Mouse (Mus musculus): ENCODE results near the gene AC109138.7. TPM values are rescaled to one million over a fixed set of nuclear protein-coding genes. Genes with fewer than 3 reads are reported as not detected.
A peak's percentile ranks its signal among the peaks of the same experiment; 100 is the strongest.

Gene AC109138.7
- polyA plus RNA-seq, 2 experiments, result not detected

- H3K27ac ChIP-seq, result no peak overlapping the region
- no peak overlapping the region for H3K4me2 ChIP-seq (ENCODE audit: low read depth)
- no peak overlapping the region for H3K4me3 ChIP-seq (ENCODE audit: insufficient read depth in 1 of 2, low read depth in 2 of 2, low read length in 2 of 2)
- TF ChIP-seq EP300 (IDR thresholded peaks at IDR 0.05; ENCODE audit: low read depth), result no peak
- TF ChIP-seq CTCF (IDR thresholded peaks at IDR 0.05; ENCODE audit: low read depth), result no peak
- no peaks in the 10 kb centered on the region for H3K36me3 ChIP-seq (replicated peaks; ENCODE audit: control insufficient read depth, insufficient read depth, low read depth)
- WGBS (ENCODE audit: insufficient replicate concordance), result 35% methylated on average over 5 of the region's 5 CpGs
- ATAC-seq (ENCODE audit: insufficient read depth) (no peak), DNase-seq (ENCODE audit: low read depth in 3 of 3, low spot score in 3 of 3) (no peak)
- H3K4me1 ChIP-seq (replicated peaks; ENCODE audit: control insufficient read depth in 2 of 2, insufficient read depth in 2 of 2, low read length in 1 of 2), result peaks cover 3 to 10% of the 10 kb centered on the region in 2 experiments; a peak in 3 of 4 replicates
- H3K9ac ChIP-seq (replicated peaks), result no peak overlapping the region
- H3K27me3 ChIP-seq (ENCODE audit: control insufficient read depth, insufficient read depth, low read length), result peaks cover 2% of the 10 kb centered on the region; the same call in 1 of the 2 replicates
- no peaks in the 10 kb centered on the region for H3K9me3 ChIP-seq (ENCODE audit: control insufficient read depth, low read length)
Observed at GRCm38 (mm10) chr19:4227446-4227845, 13.3 kb downstream of the AC109138.7 start.

- no peak overlapping the region for H3K4me3 ChIP-seq (ENCODE audit: insufficient read depth in 1 of 2, low read depth in 2 of 2, low read length in 2 of 2)
- no peak overlapping the region for H3K4me2 ChIP-seq (ENCODE audit: low read depth)
- WGBS (ENCODE audit: insufficient replicate concordance), result 4% methylated on average over 8 of the region's 8 CpGs
- no peaks in the 10 kb centered on the region for H3K9me3 ChIP-seq (ENCODE audit: control insufficient read depth, low read length)
- no peak overlapping the region for H3K27ac ChIP-seq
- H3K36me3 ChIP-seq (replicated peaks; ENCODE audit: control insufficient read depth, insufficient read depth, low read depth), result no peaks in the 10 kb centered on the region
- H3K4me1 ChIP-seq (replicated peaks; ENCODE audit: control insufficient read depth in 2 of 2, insufficient read depth in 2 of 2, low read length in 1 of 2), result peaks cover 5 to 14% of the 10 kb centered on the region in 2 experiments; a peak in 3 of 4 replicates
- no peak overlapping the region for H3K9ac ChIP-seq (replicated peaks)
- no peak for ATAC-seq (ENCODE audit: insufficient read depth)
- H3K27me3 ChIP-seq (ENCODE audit: control insufficient read depth, insufficient read depth, low read length), result peaks cover 2% of the 10 kb centered on the region; the same call in 1 of the 2 replicates
- DNase-seq (ENCODE audit: low read depth in 3 of 3, low spot score in 3 of 3), result peak; percentile 57 to 74 (median 68)
- TF ChIP-seq CTCF (IDR thresholded peaks at IDR 0.05; ENCODE audit: low read depth), result peak; percentile 96
- TF ChIP-seq EP300 (IDR thresholded peaks at IDR 0.05; ENCODE audit: low read depth), result no peak
Observed at GRCm38 (mm10) chr19:4227894-4228678, 13.9 kb downstream of the AC109138.7 start.

- TF ChIP-seq CTCF (IDR thresholded peaks at IDR 0.05; ENCODE audit: low read depth), result no peak
- TF ChIP-seq EP300 (IDR thresholded peaks at IDR 0.05; ENCODE audit: low read depth), result no peak
- 72% methylated on average over 4 of the region's 4 CpGs for WGBS (ENCODE audit: insufficient replicate concordance)
- no peak overlapping the region for H3K4me3 ChIP-seq (ENCODE audit: insufficient read depth in 1 of 2, low read depth in 2 of 2, low read length in 2 of 2)
- ATAC-seq (ENCODE audit: insufficient read depth), result no peak
- no peak overlapping the region for H3K9ac ChIP-seq (replicated peaks)
- no peak for DNase-seq (ENCODE audit: low read depth in 3 of 3, low spot score in 3 of 3)
- H3K36me3 ChIP-seq (replicated peaks; ENCODE audit: control insufficient read depth, insufficient read depth, low read depth), result no peaks in the 10 kb centered on the region
- no peaks in the 10 kb centered on the region for H3K9me3 ChIP-seq (ENCODE audit: control insufficient read depth, low read length)
- peaks cover 2% of the 10 kb centered on the region; the same call in 1 of the 2 replicates for H3K27me3 ChIP-seq (ENCODE audit: control insufficient read depth, insufficient read depth, low read length)
- no peak overlapping the region for H3K4me2 ChIP-seq (ENCODE audit: low read depth)
- H3K27ac ChIP-seq, result no peak overlapping the region
- peaks cover 5 to 13% of the 10 kb centered on the region in 2 experiments; a peak in 3 of 4 replicates for H3K4me1 ChIP-seq (replicated peaks; ENCODE audit: control insufficient read depth in 2 of 2, insufficient read depth in 2 of 2, low read length in 1 of 2)
Observed at GRCm38 (mm10) chr19:4228891-4229290, 14.7 kb downstream of the AC109138.7 start.

GRCm38 (mm10) chr19:4229451-4230076 lies 15.4 kb downstream of the AC109138.7 start:
- H3K36me3 ChIP-seq (replicated peaks; ENCODE audit: control insufficient read depth, insufficient read depth, low read depth), result no peaks in the 10 kb centered on the region
- WGBS (ENCODE audit: insufficient replicate concordance), result 53% methylated on average over 6 of the region's 9 CpGs
- ATAC-seq (ENCODE audit: insufficient read depth), result no peak
- no peak overlapping the region for H3K27ac ChIP-seq
- DNase-seq (ENCODE audit: low read depth in 3 of 3, low spot score in 3 of 3), result no peak
- no peak overlapping the region for H3K4me3 ChIP-seq (ENCODE audit: insufficient read depth in 1 of 2, low read depth in 2 of 2, low read length in 2 of 2)
- H3K9ac ChIP-seq (replicated peaks), result no peak overlapping the region
- H3K27me3 ChIP-seq (ENCODE audit: control insufficient read depth, insufficient read depth, low read length), result peaks cover 2% of the 10 kb centered on the region; the same call in 1 of the 2 replicates
- no peak for TF ChIP-seq CTCF (IDR thresholded peaks at IDR 0.05; ENCODE audit: low read depth)
- peaks cover 5 to 13% of the 10 kb centered on the region in 2 experiments; a peak in 3 of 4 replicates for H3K4me1 ChIP-seq (replicated peaks; ENCODE audit: control insufficient read depth in 2 of 2, insufficient read depth in 2 of 2, low read length in 1 of 2)
- no peak overlapping the region for H3K4me2 ChIP-seq (ENCODE audit: low read depth)
- H3K9me3 ChIP-seq (ENCODE audit: control insufficient read depth, low read length), result no peaks in the 10 kb centered on the region

GRCm38 (mm10) chr19:4230415-4230814 lies 16.3 kb downstream of the AC109138.7 start:
- no peaks in the 10 kb centered on the region for H3K36me3 ChIP-seq (replicated peaks; ENCODE audit: control insufficient read depth, insufficient read depth, low read depth)
- H3K4me3 ChIP-seq (ENCODE audit: insufficient read depth in 1 of 2, low read depth in 2 of 2, low read length in 2 of 2), result no peak overlapping the region
- WGBS (ENCODE audit: insufficient replicate concordance), result 63% methylated on average over 8 of the region's 8 CpGs
- ATAC-seq (ENCODE audit: insufficient read depth) (no peak), DNase-seq (ENCODE audit: low read depth in 3 of 3, low spot score in 3 of 3) (no peak)
- peaks cover 5 to 13% of the 10 kb centered on the region in 2 experiments; a peak in 3 of 4 replicates for H3K4me1 ChIP-seq (replicated peaks; ENCODE audit: control insufficient read depth in 2 of 2, insufficient read depth in 2 of 2, low read length in 1 of 2)
- no peak overlapping the region for H3K27ac ChIP-seq
- TF ChIP-seq EP300 (IDR thresholded peaks at IDR 0.05; ENCODE audit: low read depth) (no peak), CTCF (IDR thresholded peaks at IDR 0.05; ENCODE audit: low read depth) (no peak)
- peaks cover 2% of the 10 kb centered on the region; the same call in 1 of the 2 replicates for H3K27me3 ChIP-seq (ENCODE audit: control insufficient read depth, insufficient read depth, low read length)
- H3K9me3 ChIP-seq (ENCODE audit: control insufficient read depth, low read length), result no peaks in the 10 kb centered on the region
- H3K4me2 ChIP-seq (ENCODE audit: low read depth), result no peak overlapping the region
- no peak overlapping the region for H3K9ac ChIP-seq (replicated peaks)

All from liver, embryonic 14.5 days (tissue).